Mouse (Mus musculus): ENCODE results near the gene Pdss2. TPM values are rescaled to one million over a fixed set of nuclear protein-coding genes. Genes with fewer than 3 reads are reported as not detected.
"Not testable (repeated sequence)": the region's sequence is repeated elsewhere in the genome, so short reads cannot be mapped to it uniquely, and the experiment has no call there.

The Pdss2 gene
- polyA plus RNA-seq, 1 experiment from 2014 or later = 8.8 TPM

DNA sequence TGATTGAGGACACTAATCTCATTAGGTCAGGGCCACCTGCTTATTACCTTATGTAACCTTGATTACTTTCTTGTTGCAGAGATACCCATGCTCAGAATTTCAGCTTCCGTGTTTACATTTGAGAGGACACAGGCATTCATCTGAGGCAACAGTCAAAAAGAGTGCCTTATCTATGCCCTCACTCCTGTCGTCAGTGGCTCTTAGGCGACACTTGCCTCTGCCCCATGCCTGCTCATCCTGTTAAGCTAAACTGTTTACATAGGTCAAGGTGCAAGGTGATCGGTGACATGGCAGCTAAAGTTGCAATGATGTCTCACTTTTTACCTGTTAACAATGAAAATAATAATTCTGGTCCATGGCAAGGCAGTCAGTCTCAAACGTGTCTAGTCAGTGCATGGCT is 163.3 kb downstream of the Pdss2 start:
- Histone ChIP-seq H3K4me2 (no peak overlapping the region), H3K9me3 (no peaks in the 10 kb centered on the region), H3K27me3 (no peaks in the 10 kb centered on the region), H3K36me3 (no peaks in the 10 kb centered on the region), H3K9ac (no peak overlapping the region), H3K27ac (no peak overlapping the region), H3K4me1 (no peaks in the 10 kb centered on the region), H3K4me3 (no peak overlapping the region)
- 85% methylated on average over 5 of the region's 5 CpGs for WGBS
- ATAC-seq (ENCODE audit: insufficient number of reproducible peaks, low FRiP score, low TSS enrichment, low read depth) = no peak

DNA sequence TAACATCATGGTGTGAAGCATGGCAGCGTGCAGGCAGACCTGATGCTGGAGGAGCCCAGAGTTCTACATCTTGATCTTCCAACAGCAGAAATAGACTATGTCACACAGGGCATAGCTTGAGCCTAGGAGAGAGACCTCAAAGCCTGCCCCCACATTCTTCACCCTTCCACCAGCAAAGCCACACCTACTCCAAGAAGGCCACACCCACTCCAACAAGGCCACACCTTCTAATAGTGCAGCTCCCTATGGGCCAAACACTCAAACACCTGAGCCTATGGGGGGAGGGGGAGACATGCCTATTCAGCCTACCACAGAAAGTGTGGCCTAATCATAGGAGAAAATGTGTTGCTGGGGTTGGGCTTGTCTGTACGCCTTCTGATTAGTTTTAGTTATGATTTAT is 171.6 kb downstream of the Pdss2 start:
- Histone ChIP-seq H3K4me2 (no peak overlapping the region), H3K36me3 (peaks cover 3% of the 10 kb centered on the region; the same call in 1 of the 2 replicates), H3K4me1 (no peaks in the 10 kb centered on the region), H3K9me3 (no peaks in the 10 kb centered on the region), H3K27me3 (no peaks in the 10 kb centered on the region), H3K9ac (no peak overlapping the region), H3K4me3 (no peak overlapping the region), H3K27ac (no peak overlapping the region)
- 94% methylated on average over 2 of the region's 2 CpGs for WGBS
- ATAC-seq (ENCODE audit: insufficient number of reproducible peaks, low FRiP score, low TSS enrichment, low read depth) = no peak

DNA sequence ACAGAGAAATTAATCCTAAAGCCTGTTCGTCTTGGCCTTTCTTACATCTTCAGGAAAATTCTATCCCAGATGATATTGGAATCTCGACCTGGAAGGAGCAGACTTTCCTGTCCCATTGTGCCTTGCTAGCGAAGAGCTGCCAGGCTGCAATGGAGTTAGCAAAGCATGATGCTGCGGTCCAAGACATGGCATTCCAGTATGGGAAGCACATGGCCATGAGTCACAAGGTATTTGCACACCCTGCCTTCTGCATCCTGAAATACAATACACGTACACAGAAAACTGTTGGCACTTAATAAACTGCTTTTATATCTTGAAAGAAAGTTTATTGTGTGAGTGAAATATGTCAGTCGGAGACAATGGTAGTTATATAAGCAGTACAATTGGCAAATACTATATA is 172.5 kb downstream of the Pdss2 start:
- no peak for ATAC-seq (ENCODE audit: insufficient number of reproducible peaks, low FRiP score, low TSS enrichment, low read depth)
- no peaks in the 10 kb centered on the region for H3K9me3 ChIP-seq
- no peak overlapping the region for H3K9ac ChIP-seq
- WGBS = 74% methylated on average over 6 of the region's 6 CpGs
- H3K4me3 ChIP-seq = no peak overlapping the region
- no peaks in the 10 kb centered on the region for H3K4me1 ChIP-seq
- no peak overlapping the region for H3K27ac ChIP-seq
- no peaks in the 10 kb centered on the region for H3K27me3 ChIP-seq
- H3K4me2 ChIP-seq = no peak overlapping the region
- peaks cover 3% of the 10 kb centered on the region; the same call in 1 of the 2 replicates for H3K36me3 ChIP-seq

DNA sequence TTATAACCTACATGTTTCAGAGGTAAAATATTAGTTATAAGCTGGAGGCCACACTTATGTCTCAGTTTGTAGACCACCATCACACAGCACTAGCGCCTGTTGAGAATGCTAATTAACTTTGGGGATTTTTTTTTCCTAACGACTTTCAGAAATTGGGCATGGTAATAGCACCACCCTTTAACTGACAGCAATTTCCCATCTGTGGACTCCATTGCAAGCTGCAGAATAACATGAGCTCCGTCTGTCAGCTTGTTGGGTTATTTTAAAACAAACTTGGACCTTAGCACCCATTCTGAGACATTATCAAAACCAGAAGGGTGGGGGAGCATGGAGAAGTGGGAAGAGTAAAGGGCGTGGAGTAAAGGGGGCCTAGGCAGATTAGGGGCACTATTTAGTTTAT is 174.5 kb downstream of the Pdss2 start:
- H3K27ac ChIP-seq = no peak overlapping the region
- no peaks in the 10 kb centered on the region for H3K9me3 ChIP-seq
- WGBS = 78% methylated on average over 4 of the region's 4 CpGs
- no peaks in the 10 kb centered on the region for H3K27me3 ChIP-seq
- H3K4me1 ChIP-seq = no peaks in the 10 kb centered on the region
- peaks cover 3% of the 10 kb centered on the region; the same call in 1 of the 2 replicates for H3K36me3 ChIP-seq
- no peak for ATAC-seq (ENCODE audit: insufficient number of reproducible peaks, low FRiP score, low TSS enrichment, low read depth)
- H3K4me3 ChIP-seq = no peak overlapping the region
- no peak overlapping the region for H3K4me2 ChIP-seq
- no peak overlapping the region for H3K9ac ChIP-seq

GRCm38 (mm10) chr10:43399596-43400316 is 178.5 kb downstream of the Pdss2 start:
- H3K27me3 ChIP-seq = no peaks in the 10 kb centered on the region
- no peak for ATAC-seq (ENCODE audit: insufficient number of reproducible peaks, low FRiP score, low TSS enrichment, low read depth)
- H3K9me3 ChIP-seq = no peaks in the 10 kb centered on the region
- H3K4me2 ChIP-seq = no peak overlapping the region
- WGBS = 70% methylated on average over 7 of the region's 7 CpGs
- no peak overlapping the region for H3K4me3 ChIP-seq
- H3K36me3 ChIP-seq = peaks cover 3% of the 10 kb centered on the region; the same call in 1 of the 2 replicates
- no peak overlapping the region for H3K9ac ChIP-seq
- no peaks in the 10 kb centered on the region for H3K4me1 ChIP-seq
- H3K27ac ChIP-seq = no peak overlapping the region

DNA sequence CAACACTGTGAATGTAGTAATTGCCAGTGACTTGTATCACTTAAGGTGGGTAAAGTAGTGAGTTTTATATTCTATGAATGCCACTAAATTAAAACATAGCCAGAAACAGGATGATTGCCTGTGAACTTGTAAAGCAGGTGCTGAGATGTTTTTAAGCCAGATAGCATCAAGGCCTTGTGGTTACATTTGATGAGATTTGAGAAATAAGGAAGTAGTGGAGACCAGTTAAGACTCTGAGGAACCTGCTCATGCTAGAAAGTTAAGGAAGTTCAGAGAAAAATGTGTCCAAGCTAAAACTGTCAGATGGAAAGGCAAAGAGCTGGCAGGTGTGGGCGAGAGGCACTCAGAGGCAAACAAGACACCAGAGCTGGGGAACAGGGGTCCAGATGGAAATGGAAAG is 184.8 kb downstream of the Pdss2 start:
- 92% methylated on average over 1 of the region's 1 CpGs for WGBS

GRCm38 (mm10) chr10:43406885-43407284 is 185.6 kb downstream of the Pdss2 start:
- no peak for ATAC-seq (ENCODE audit: insufficient number of reproducible peaks, low FRiP score, low TSS enrichment, low read depth)
- no peaks in the 10 kb centered on the region for H3K9me3 ChIP-seq
- no peaks in the 10 kb centered on the region; the same call in 1 of the 2 replicates for H3K4me1 ChIP-seq
- H3K9ac ChIP-seq = no peak overlapping the region
- no peak overlapping the region for H3K4me3 ChIP-seq
- peaks cover 2% of the 10 kb centered on the region; the same call in 1 of the 2 replicates for H3K36me3 ChIP-seq
- 64% methylated on average over 12 of the region's 12 CpGs for WGBS
- H3K27ac ChIP-seq = no peak overlapping the region
- H3K27me3 ChIP-seq = no peaks in the 10 kb centered on the region
- H3K4me2 ChIP-seq = no peak overlapping the region

More for the DNA sequence above, 184.8 kb downstream of the Pdss2 start:
- no peak overlapping the region for H3K9ac ChIP-seq
- peaks cover 2% of the 10 kb centered on the region; the same call in 1 of the 2 replicates for H3K36me3 ChIP-seq
- no peaks in the 10 kb centered on the region; the same call in 1 of the 2 replicates for H3K4me1 ChIP-seq
- H3K27ac ChIP-seq = no peak overlapping the region
- H3K27me3 ChIP-seq = no peaks in the 10 kb centered on the region
- H3K4me3 ChIP-seq = no peak overlapping the region
- H3K4me2 ChIP-seq = no peak overlapping the region
- no peaks in the 10 kb centered on the region for H3K9me3 ChIP-seq
- ATAC-seq (ENCODE audit: insufficient number of reproducible peaks, low FRiP score, low TSS enrichment, low read depth) = no peak

- Histone ChIP-seq H3K27me3 (no peaks in the 10 kb centered on the region), H3K4me3 (no peak overlapping the region), H3K4me2 (no peak overlapping the region), H3K4me1 (no peaks in the 10 kb centered on the region; the same call in 1 of the 2 replicates), H3K36me3 (peaks cover 7% of the 10 kb centered on the region), H3K9me3 (no peaks in the 10 kb centered on the region), H3K9ac (no peak overlapping the region), H3K27ac (no peak overlapping the region)
- ATAC-seq (ENCODE audit: insufficient number of reproducible peaks, low FRiP score, low TSS enrichment, low read depth) = no peak
- WGBS = 71% methylated on average over 10 of the region's 10 CpGs
Observed at GRCm38 (mm10) chr10:43409506-43410230, 188.4 kb downstream of the Pdss2 start.

DNA sequence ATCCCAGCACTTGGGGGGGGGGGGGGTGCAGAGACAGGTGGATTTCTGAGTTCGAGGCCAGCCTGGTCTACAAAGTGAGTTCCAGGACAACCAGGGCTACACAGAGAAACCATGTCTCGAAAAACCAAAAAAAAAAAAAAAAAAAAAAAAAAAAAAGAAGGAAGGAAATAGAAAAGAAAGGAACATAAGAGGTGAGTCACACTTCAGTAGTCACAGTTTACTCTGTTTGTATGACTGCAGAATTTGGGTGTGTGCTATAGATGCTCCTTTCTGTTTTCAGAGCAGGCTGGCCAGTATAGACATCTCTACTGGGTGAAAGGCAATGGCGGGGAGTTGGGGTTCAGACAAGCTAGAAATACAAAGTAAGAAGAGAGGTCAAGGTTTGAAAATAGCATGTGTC is 189.9 kb downstream of the Pdss2 start:
- ATAC-seq (ENCODE audit: insufficient number of reproducible peaks, low FRiP score, low TSS enrichment, low read depth); H3K4me2 ChIP-seq; H3K27me3 ChIP-seq; H3K9me3 ChIP-seq; H3K4me1 ChIP-seq; H3K9ac ChIP-seq; H3K27ac ChIP-seq; H3K36me3 ChIP-seq; H3K4me3 ChIP-seq: not testable (repeated sequence)
- 90% methylated on average over 2 of the region's 3 CpGs for WGBS

GRCm38 (mm10) chr10:43417346-43417745 is 196.1 kb downstream of the Pdss2 start:
- H3K27me3 ChIP-seq = no peaks in the 10 kb centered on the region
- no peaks in the 10 kb centered on the region for H3K4me1 ChIP-seq
- no peak overlapping the region for H3K9ac ChIP-seq
- ATAC-seq (ENCODE audit: insufficient number of reproducible peaks, low FRiP score, low TSS enrichment, low read depth) = no peak
- H3K4me2 ChIP-seq = no peak overlapping the region
- no peak overlapping the region for H3K27ac ChIP-seq
- 82% methylated on average over 6 of the region's 6 CpGs for WGBS
- no peaks in the 10 kb centered on the region for H3K9me3 ChIP-seq
- H3K36me3 ChIP-seq = peaks cover 5% of the 10 kb centered on the region; the same call in 1 of the 2 replicates
- H3K4me3 ChIP-seq = no peak overlapping the region

GRCm38 (mm10) chr10:43420660-43421413 is 199.6 kb downstream of the Pdss2 start:
- H3K4me2 ChIP-seq = no peak overlapping the region
- H3K9ac ChIP-seq = no peak overlapping the region
- H3K27ac ChIP-seq = no peak overlapping the region
- 69% methylated on average over 22 of the region's 22 CpGs for WGBS
- H3K27me3 ChIP-seq = no peaks in the 10 kb centered on the region
- no peaks in the 10 kb centered on the region for H3K4me1 ChIP-seq
- H3K9me3 ChIP-seq = no peaks in the 10 kb centered on the region
- ATAC-seq (ENCODE audit: insufficient number of reproducible peaks, low FRiP score, low TSS enrichment, low read depth) = no peak
- H3K36me3 ChIP-seq = no peaks in the 10 kb centered on the region
- no peak overlapping the region for H3K4me3 ChIP-seq

Data from limb, embryonic 15.5 days (tissue).